Mouse (Mus musculus): ENCODE results near the gene Mon1a.

- no peak for TF ChIP-seq GATA1 (IDR thresholded peaks at IDR 0.05; ENCODE audit: low read length)
- no peak for TF ChIP-seq TAL1 (IDR thresholded peaks at IDR 0.05; ENCODE audit: low read length)
Observed at GRCm38 (mm10) chr9:107866081-107866480, 21.9 kb upstream of the Mon1a start.
